Mouse (Mus musculus) heart, adult 11 months (tissue): ENCODE results near the gene Prpsap1.

Experiments used
- DNase-seq: peaks from one replicate; pipeline ENCODE4 v3.0.0; 2022

The Prpsap1 gene

GRCm38 (mm10) chr11:116442129-116442866 is 51.7 kb downstream of the Prpsap1 start:
- DNase-seq = no peak

- peak; percentile 94 for DNase-seq
These were observed 53.5 kb downstream of the Prpsap1 start for GRCm38 (mm10) chr11:116440408-116441068.

- DNase-seq = peak; percentile 91
These were observed 54.4 kb downstream of the Prpsap1 start for GRCm38 (mm10) chr11:116439269-116440240.

GRCm38 (mm10) chr11:116437541-116437940 is 56.5 kb downstream of the Prpsap1 start:
- no peak for DNase-seq

- DNase-seq = peak; percentile 98
These were observed 57.2 kb downstream of the Prpsap1 start for GRCm38 (mm10) chr11:116436725-116437331.

GRCm38 (mm10) chr11:116435992-116436724 is 57.8 kb downstream of the Prpsap1 start:
- DNase-seq = no peak

GRCm38 (mm10) chr11:116434967-116435752 is 58.8 kb downstream of the Prpsap1 start:
- DNase-seq = no peak

- peak; percentile 98 for DNase-seq
These were observed 59.6 kb downstream of the Prpsap1 start for GRCm38 (mm10) chr11:116434287-116434966.

GRCm38 (mm10) chr11:116433356-116434286 is 60.4 kb downstream of the Prpsap1 start, which contains the start of gene Ubald2:
Gene Ubald2, plus strand, starts transcription at chr11:116434094.
- peak; percentile 100 for DNase-seq

- no peak for DNase-seq
These were observed 61.2 kb downstream of the Prpsap1 start for GRCm38 (mm10) chr11:116432593-116433355.

GRCm38 (mm10) chr11:116432127-116432526 is 61.9 kb downstream of the Prpsap1 start:
- no peak for DNase-seq

GRCm38 (mm10) chr11:116431428-116432077 is 62.4 kb downstream of the Prpsap1 start:
- no peak for DNase-seq

GRCm38 (mm10) chr11:116430723-116431427 is 63.1 kb downstream of the Prpsap1 start:
- no peak for DNase-seq

- no peak for DNase-seq
These were observed 64.0 kb downstream of the Prpsap1 start for GRCm38 (mm10) chr11:116429862-116430613.

GRCm38 (mm10) chr11:116428872-116429859 is 64.8 kb downstream of the Prpsap1 start:
- peak; percentile 82 for DNase-seq
